Mouse (Mus musculus) stomach, postnatal 0 days (tissue): ENCODE data around the gene Atp2a3. TPM values are rescaled to one million over a fixed set of nuclear protein-coding genes. Genes with fewer than 3 reads are reported as not detected.
A peak's percentile ranks its signal among the peaks of the same experiment; 100 is the strongest.

Experiments used
- ATAC-seq: fragments of 200-750 bp; cut with Nextera tagmentation; 2 replicates; pipeline ENCODE4 v1.8.0; 2017; ENCODE audit not compliant: low FRiP score, low TSS enrichment
- DNase-seq: peaks from one replicate; pipeline ENCODE4 v3.0.0-alpha.2; 2016; ENCODE audit warnings: low spot score
- H3K27ac ChIP-seq: fragments of 300-500 bp; sonication (generic); replicated peaks from 2 replicates; pipeline ENCODE4 v1.5.1; 2014; ENCODE audit warnings: mild to moderate bottlenecking, control low read depth
- H3K27me3 ChIP-seq: fragments of 300-500 bp; sonication (generic); 2 replicates; pipeline ENCODE4 v1.6.1; 2014; ENCODE audit warnings: low read length; ENCODE audit not compliant: control insufficient read depth, insufficient read depth
- H3K36me3 ChIP-seq: fragments of 300-500 bp; sonication (generic); 2 replicates; pipeline ENCODE4 v1.6.1; 2014; ENCODE audit warnings: low read length, mixed read lengths; ENCODE audit not compliant: control insufficient read depth, insufficient read depth
- H3K4me1 ChIP-seq: fragments of 300-500 bp; sonication (generic); replicated peaks from 2 replicates; pipeline ENCODE4 v1.6.1; 2014; ENCODE audit warnings: antibody characterized with exemption; ENCODE audit not compliant: control insufficient read depth, insufficient read depth
- H3K4me2 ChIP-seq: fragments of 300-500 bp; sonication (generic); replicated peaks from 2 replicates; pipeline ENCODE4 v1.6.1; 2014; ENCODE audit warnings: low read depth, mild to moderate bottlenecking, control low read depth, moderate library complexity
- H3K4me3 ChIP-seq: fragments of 300-500 bp; sonication (generic); 2 replicates; pipeline ENCODE4 v1.5.1; 2014; ENCODE audit warnings: low read depth, low read length, control low read depth
- H3K9ac ChIP-seq: fragments of 300-500 bp; sonication (generic); 2 replicates; pipeline ENCODE4 v1.6.1; 2014; ENCODE audit warnings: mild to moderate bottlenecking, low read length, control low read depth, mixed read lengths
- H3K9me3 ChIP-seq: fragments of 300-500 bp; sonication (generic); 2 replicates; pipeline ENCODE4 v1.6.1; 2016; ENCODE audit warnings: low read length; ENCODE audit not compliant: control insufficient read depth
- CTCF ChIP-seq: IDR thresholded peaks from 2 replicates; pipeline ENCODE4 v1.5.1; 2016; ENCODE audit warnings: antibody characterized with exemption, low read depth, mild to moderate bottlenecking, moderate library complexity
- EP300 ChIP-seq: optimal IDR thresholded peaks from 2 replicates; pipeline ENCODE3; 2016; ENCODE audit warnings: antibody characterized with exemption
- WGBS: fragments of 180-500 bp; shearing (Covaris S2); extraction: QIAGEN DNeasy Blood & Tissue Kit; methylation state at CpG from one replicate; pipeline ENCODE4 v1.1.7; 2014; 5-methylcytosine and 5-hydroxymethylcytosine counted together
- polyA plus RNA-seq: library from polyadenylated mRNA; unstranded; fragments of >200 nt; fragmentation: Nextera tagmentation; extraction: Ambion mirVana; gene quantifications from 2 replicates; pipeline ENCODE4 v1.2.1, GENCODE M21; 2015

Atp2a3 gene
- polyA plus RNA-seq, 1 experiment from 2014 or later = 19.6 TPM

GRCm38 (mm10) chr11:73024236-73024904 lies 63.4 kb downstream of the Atp2a3 start:
- Histone ChIP-seq H3K9me3 (no peaks in the 10 kb centered on the region), H3K36me3 (no peaks in the 10 kb centered on the region), H3K27ac (peak overlapping the region; percentile 73), H3K4me2 (no peak overlapping the region), H3K9ac (no peak overlapping the region), H3K27me3 (no peaks in the 10 kb centered on the region), H3K4me1 (peaks cover 18% of the 10 kb centered on the region), H3K4me3 (no peak overlapping the region)
- TF ChIP-seq CTCF (no peak), EP300 (no peak)
- peak; percentile 44 for DNase-seq
- peak; percentile 27; the same call in 1 of the 2 replicates for ATAC-seq
- WGBS = 51% methylated on average over 7 of the region's 7 CpGs

- peak; percentile 51 for ATAC-seq
- 44% methylated on average over 8 of the region's 8 CpGs for WGBS
- TF ChIP-seq CTCF = no peak
- no peak for TF ChIP-seq EP300
- no peaks in the 10 kb centered on the region for H3K9me3 ChIP-seq
- no peak overlapping the region for H3K4me2 ChIP-seq
- H3K4me1 ChIP-seq = peaks cover 19% of the 10 kb centered on the region
- H3K27me3 ChIP-seq = no peaks in the 10 kb centered on the region
- H3K36me3 ChIP-seq = no peaks in the 10 kb centered on the region
- DNase-seq = peak; percentile 75
- no peak overlapping the region for H3K4me3 ChIP-seq
- no peak overlapping the region for H3K27ac ChIP-seq
- H3K9ac ChIP-seq = no peak overlapping the region
Observed at GRCm38 (mm10) chr11:73026961-73027360, 66.0 kb downstream of the Atp2a3 start.

- Histone ChIP-seq H3K4me3 (peak overlapping the region; percentile 19; the same call in 1 of the 2 replicates), H3K4me2 (peak overlapping the region; percentile 57), H3K9ac (peak overlapping the region; percentile 55), H3K27ac (peak overlapping the region; percentile 69; the same call in 1 of the 2 replicates), H3K4me1 (peaks cover 4% of the 10 kb centered on the region; the same call in 1 of the 2 replicates), H3K36me3 (no peaks in the 10 kb centered on the region), H3K27me3 (no peaks in the 10 kb centered on the region), H3K9me3 (no peaks in the 10 kb centered on the region)
- 18% methylated on average over 20 of the region's 20 CpGs for WGBS
- TF ChIP-seq CTCF = peak; percentile 46
- TF ChIP-seq EP300 = no peak
- DNase-seq (peak; percentile 88), ATAC-seq (peak; percentile 90)
Observed at GRCm38 (mm10) chr11:73030821-73031498, 70.0 kb downstream of the Atp2a3 start.

- 70% methylated on average over 5 of the region's 5 CpGs for WGBS
- Histone ChIP-seq H3K4me3 (no peak overlapping the region), H3K27me3 (no peaks in the 10 kb centered on the region), H3K4me1 (peaks cover 4% of the 10 kb centered on the region; the same call in 1 of the 2 replicates), H3K9ac (no peak overlapping the region), H3K27ac (0 out of 2 replicates have a peak overlapping the region, but pooled peaks have one; percentile 25), H3K4me2 (peak overlapping the region; percentile 57; the same call in 1 of the 2 replicates), H3K36me3 (no peaks in the 10 kb centered on the region), H3K9me3 (no peaks in the 10 kb centered on the region)
- TF ChIP-seq CTCF = no peak
- TF ChIP-seq EP300 = no peak
- DNase-seq = no peak
- ATAC-seq = no peak
Observed at GRCm38 (mm10) chr11:73031536-73031935, 70.6 kb downstream of the Atp2a3 start.

- no peak overlapping the region for H3K9ac ChIP-seq
- TF ChIP-seq EP300 (no peak), CTCF (no peak)
- 82% methylated on average over 7 of the region's 7 CpGs for WGBS
- H3K36me3 ChIP-seq = peaks cover 5% of the 10 kb centered on the region; the same call in 1 of the 2 replicates
- no peaks in the 10 kb centered on the region for H3K27me3 ChIP-seq
- no peak for ATAC-seq
- H3K9me3 ChIP-seq = no peaks in the 10 kb centered on the region
- no peak overlapping the region for H3K27ac ChIP-seq
- no peak overlapping the region for H3K4me3 ChIP-seq
- DNase-seq = no peak
- peaks cover 4% of the 10 kb centered on the region; the same call in 1 of the 2 replicates for H3K4me1 ChIP-seq
- no peak overlapping the region for H3K4me2 ChIP-seq
Observed at GRCm38 (mm10) chr11:73036077-73036476, 75.1 kb downstream of the Atp2a3 start.
